Mouse (Mus musculus): Measurements from ENCODE around the gene Mkrn3.

The Mkrn3 gene

DNA sequence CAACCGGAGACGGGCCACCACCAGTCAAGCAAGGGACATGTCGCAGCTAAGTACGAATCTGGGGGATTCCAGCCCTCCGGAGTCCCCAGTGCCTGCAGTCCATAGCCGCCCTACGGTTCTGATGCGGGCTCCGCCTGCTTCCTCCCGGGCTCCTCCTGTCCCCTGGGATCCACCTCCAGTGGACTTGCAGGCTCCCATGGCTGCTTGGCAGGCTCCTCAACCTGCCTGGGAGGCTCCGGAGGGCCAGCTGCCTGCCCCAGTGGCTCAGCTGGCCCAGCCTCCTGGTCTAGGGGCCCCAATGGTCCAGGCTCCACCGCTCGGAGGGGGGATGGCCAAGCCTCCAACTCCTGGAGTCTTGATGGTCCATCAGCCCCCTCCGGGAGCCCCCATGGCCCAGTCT lies 42.6 kb downstream of the Mkrn3 start:
- DNase-seq (ENCODE audit: low spot score), result no peak

DNA sequence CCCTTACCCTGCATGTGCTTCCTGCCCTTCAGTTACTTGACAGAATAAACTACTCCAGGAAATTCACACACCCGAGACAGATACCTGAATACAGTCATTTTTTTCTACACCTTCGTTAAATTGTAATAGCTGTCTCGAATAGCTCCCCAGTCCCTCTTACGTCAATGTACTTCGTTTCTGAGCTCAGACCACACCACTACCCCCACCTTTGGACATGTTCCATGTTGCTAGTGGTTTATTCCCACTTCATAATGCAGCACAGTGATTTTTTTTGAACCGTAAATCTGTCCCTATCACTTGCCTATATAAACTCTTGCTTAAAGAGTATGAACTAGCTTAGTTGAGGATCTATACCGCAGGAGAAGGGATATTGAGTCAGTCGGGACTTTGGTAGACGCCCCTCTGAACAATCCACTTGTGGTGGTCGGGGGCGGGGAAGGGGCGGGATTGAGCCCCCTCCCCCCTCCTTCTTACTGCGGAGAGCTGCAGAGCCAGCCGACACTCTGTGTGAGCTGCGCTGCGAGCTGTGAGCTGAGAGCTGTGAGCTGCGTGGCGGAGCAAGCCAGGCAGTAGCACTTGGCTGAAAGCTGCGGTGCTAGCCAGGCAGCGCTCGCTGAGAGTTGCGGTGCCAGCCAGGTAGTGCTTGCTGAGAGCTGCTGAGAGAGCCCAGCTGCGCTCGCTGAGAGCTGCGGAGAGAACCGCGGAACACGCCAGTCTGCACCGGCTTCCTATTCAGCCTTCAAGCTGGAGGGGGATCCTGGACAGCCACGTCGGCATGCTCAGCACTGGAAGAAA lies 43.2 kb downstream of the Mkrn3 start, which contains the start of gene Magel2:
TSS of gene Magel2 (plus strand) at position 501 of the 795 bp plus-strand sequence.
- peak; percentile 5 for DNase-seq (ENCODE audit: low spot score)

DNA sequence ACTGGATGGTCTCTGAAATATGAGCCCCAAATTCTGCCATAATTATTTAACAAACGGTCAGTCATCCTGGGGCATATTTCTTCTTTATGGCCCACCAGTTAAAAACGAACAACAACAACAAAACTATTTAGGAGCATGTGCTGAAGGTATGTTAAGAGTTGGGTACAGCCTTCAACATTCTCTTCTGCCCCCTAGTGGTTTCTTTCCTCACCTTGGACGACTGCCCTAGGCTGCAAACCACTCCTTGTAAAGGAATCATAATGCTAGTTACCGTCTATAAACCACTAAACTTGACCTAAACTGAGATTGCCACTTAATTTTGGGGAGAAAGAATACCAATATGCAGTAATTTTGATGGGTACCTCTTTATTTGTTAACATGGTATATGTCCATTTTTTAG lies 44.3 kb downstream of the Mkrn3 start:
- no peak for DNase-seq (ENCODE audit: low spot score)
